ENCODE assay signal across 21 mouse cellular contexts in genomic region chr3:159831535-159831934, GRCm38 (mm10). TPM values are rescaled to one million over a fixed set of nuclear protein-coding genes. Genes with fewer than 3 reads are reported as not detected.
DNase-seq lines count a peak whose midpoint lies in the region; ATAC-seq and TF ChIP-seq lines count a peak whose summit lies in the region.
"Had no signal": no experiment of that assay in that cellular context is flagged by ENCODE, and none has a peak within 500 bp of the region (broad histone marks: within the 10 kb centered on the region; RNA-seq: fewer than 3 reads in every experiment).

No protein-coding gene starts in this region.

- H3K9me3 ChIP-seq in CH12.LX (replicated peaks; ENCODE audit: low read length), result no peaks in the 10 kb centered on the region
- H3K9me3 ChIP-seq in midbrain, embryonic 14.5 days (ENCODE audit: control insufficient read depth, low read length), result no peaks in the 10 kb centered on the region
- H3K9me3 ChIP-seq: embryonic facial prominence, embryonic 12.5 days; forebrain, embryonic 15.5 days had no signal

- H3K4me1 ChIP-seq in CH12.LX (ENCODE audit: control insufficient read depth in 1 of 2, insufficient read depth in 2 of 2), result peaks cover 0 to 9% of the 10 kb centered on the region in 2 experiments; a peak in 2 of 4 replicates
- no peaks in the 10 kb centered on the region for H3K4me1 ChIP-seq in midbrain, embryonic 14.5 days (ENCODE audit: control insufficient read depth, insufficient read depth, low read length)
- H3K4me1 ChIP-seq: embryonic facial prominence, embryonic 10.5 days; embryonic facial prominence, embryonic 12.5 days; forebrain, embryonic 13.5 days; forebrain, embryonic 15.5 days had no signal

- H3K36me3 ChIP-seq in CH12.LX (replicated peaks in 1 of 2; ENCODE audit: control insufficient read depth in 1 of 2, insufficient read depth in 1 of 2, low read length in 1 of 2), result no peaks in the 10 kb centered on the region
- no peaks in the 10 kb centered on the region for H3K36me3 ChIP-seq in midbrain, embryonic 14.5 days (ENCODE audit: control insufficient read depth, insufficient read depth, low read length)
- H3K36me3 ChIP-seq: embryonic facial prominence, embryonic 10.5 days; embryonic facial prominence, embryonic 12.5 days; forebrain, embryonic 15.5 days had no signal

- no peak overlapping the region for H3K9ac ChIP-seq in CH12.LX (ENCODE audit: insufficient read depth, low read depth)
- H3K9ac ChIP-seq in midbrain, embryonic 14.5 days (replicated peaks; ENCODE audit: low read length), result no peak overlapping the region
- H3K9ac ChIP-seq: embryonic facial prominence, embryonic 12.5 days; forebrain, embryonic 13.5 days; forebrain, embryonic 15.5 days; forebrain, postnatal 0 days had no signal

- H3K79me2 ChIP-seq in CH12.LX (replicated peaks; ENCODE audit: control insufficient read depth, extremely low read depth, insufficient read depth, poor library complexity, severe bottlenecking), result no peaks in the 10 kb centered on the region

- no peak overlapping the region for H3K27ac ChIP-seq in CH12.LX (ENCODE audit: insufficient read depth, low read depth)
- H3K27ac ChIP-seq in midbrain, embryonic 14.5 days (replicated peaks; ENCODE audit: low read depth, low read length), result no peak overlapping the region
- H3K27ac ChIP-seq: embryonic facial prominence, embryonic 10.5 days; embryonic facial prominence, embryonic 12.5 days; forebrain, embryonic 13.5 days; forebrain, embryonic 15.5 days had no signal

- TF ChIP-seq POLR2A in CH12.LX (IDR thresholded peaks at IDR 0.05; ENCODE audit: low read depth, low read length), result no peak

- H3K4me3 ChIP-seq in CH12.LX (replicated peaks in 1 of 3; ENCODE audit: low read depth in 2 of 3, low read length in 2 of 3, poor library complexity in 1 of 3), result no peak overlapping the region
- H3K4me3 ChIP-seq in midbrain, embryonic 14.5 days (replicated peaks; ENCODE audit: low read depth, low read length), result no peak overlapping the region
- H3K4me3 ChIP-seq: embryonic facial prominence, embryonic 10.5 days; embryonic facial prominence, embryonic 12.5 days; forebrain, embryonic 13.5 days; forebrain, embryonic 15.5 days had no signal

- in situ Hi-C loops in CH12.LX (cut with MboI; ENCODE audit: low pct_ligation_motif_present, low pct_unique_long_range_greater_than_20kb, low sequenced_read_pairs), result no loop called here

- no peak overlapping the region for H3K4me2 ChIP-seq in CH12.LX (ENCODE audit: insufficient read depth, low read depth, poor library complexity, severe bottlenecking)
- H3K4me2 ChIP-seq in midbrain, embryonic 14.5 days (ENCODE audit: low read length), result no peak overlapping the region
- H3K4me2 ChIP-seq: embryonic facial prominence, embryonic 12.5 days; forebrain, embryonic 13.5 days; forebrain, embryonic 15.5 days had no signal

- no peaks in the 10 kb centered on the region for H3K27me3 ChIP-seq in CH12.LX (replicated peaks)
- H3K27me3 ChIP-seq in midbrain, embryonic 14.5 days (ENCODE audit: control insufficient read depth, insufficient read depth, low read length), result no peaks in the 10 kb centered on the region
- H3K27me3 ChIP-seq: embryonic facial prominence, embryonic 12.5 days; forebrain, embryonic 15.5 days had no signal

- no peak for ATAC-seq in midbrain, embryonic 14.5 days (ENCODE audit: low FRiP score, low TSS enrichment)
- ATAC-seq: forebrain, embryonic 13.5 days; forebrain, embryonic 15.5 days; forebrain, postnatal 0 days had no signal

- DNase-seq in CD4-positive, CD25-positive, alpha-beta regulatory T cell, adult 2 months (ENCODE audit: low read depth, low spot score), result peak; percentile 22
- DNase-seq in CH12.LX (ENCODE audit: extremely low read depth), result peak; percentile 17
- DNase-seq in induced T-regulatory cell, adult 2 months (ENCODE audit: low read depth), result peak; percentile 47
- no peak for DNase-seq in natural killer cell, adult 2 months (ENCODE audit: low spot score in 2 of 2)
- DNase-seq in thymus, adult 18-20 months, result no peak
- no peak for DNase-seq in midbrain, embryonic 14.5 days
- DNase-seq: adrenal gland, adult 8-10 months; adrenal gland, postnatal 14 days; adrenal gland, postnatal 36 days; B cell, adult 2 months; cerebellum, adult 11-12 months; cerebellum, adult 2 months; cerebellum, adult 9-10 months; cerebellum, postnatal 10 days; cerebellum, postnatal 25 days; forebrain, postnatal 0 days had no signal

- no peak for TF ChIP-seq RAD21 in CH12.LX (IDR thresholded peaks at IDR 0.05; ENCODE audit: low read depth, low read length)

- dilution Hi-C loops in CH12.LX (cut with MboI; ENCODE audit: extremely low pct_ligation_motif_present, extremely low pct_unique_long_range_greater_than_20kb, low sequenced_read_pairs), result no loop called here

- no peak for TF ChIP-seq CTCF in CH12.LX (conservative IDR thresholded peaks at IDR 0.05 in 1 of 2, IDR thresholded peaks at IDR 0.05 in 1 of 2; ENCODE audit: low read depth in 2 of 2, low read length in 2 of 2)

- no peak for TF ChIP-seq EP300 in CH12.LX (IDR thresholded peaks at IDR 0.05; ENCODE audit: low read length)

TF ChIP-seq in CH12.LX, 34 proteins besides CTCF, POLR2A, EP300 and RAD21:
- TF ChIP-seq MAZ (IDR thresholded peaks at IDR 0.05; ENCODE audit: low read depth, low read length) (no peak), IRF4 (IDR thresholded peaks at IDR 0.05; ENCODE audit: low read depth, low read length) (no peak)

RNA-seq across cellular contexts. Expression of gene Wls, which starts 7.9 kb away (rescaled TPM):
- total RNA-seq in CH12.LX (2012; rRNA removed), result not detected in 2 replicates
- not detected in 2 replicates for total RNA-seq in CH12.LX (2014; rRNA removed)
- not detected in 2 replicates for polyA plus RNA-seq in CH12.LX (2012; ENCODE audit: insufficient read length, low read depth)
- 59.5 and 104 TPM in 2 replicates for polyA plus RNA-seq in midbrain, embryonic 14.5 days (2014; fragmentation: Nextera tagmentation; extraction: Ambion mirVana)
- total RNA-seq: MEL had no signal

Comparison
In these comparisons a context has a peak if more than half of its experiments do, and no peak if none do; other contexts are left out.
1. DNase-seq: peak in CD4-positive, CD25-positive, alpha-beta regulatory T cell, adult 2 months (single experiment), CH12.LX (single experiment) and induced T-regulatory cell, adult 2 months (single experiment); none in natural killer cell, adult 2 months (0 of 2), thymus, adult 18-20 months (0 of 2) and midbrain, embryonic 14.5 days (single experiment).
2. RNA of gene Wls, which starts 7.9 kb away (polyA plus RNA-seq): 59.5 to 104 TPM in midbrain, embryonic 14.5 days; not detected in CH12.LX; every median in the first group is over 10 times any median in the second.